Mouse (Mus musculus): Measurements from ENCODE around the gene Tnfsf10. TPM values are rescaled to one million over a fixed set of nuclear protein-coding genes. Genes with fewer than 3 reads are reported as not detected.

Gene Tnfsf10
- polyA plus RNA-seq, 1 experiment from 2014 or later = 0.23 TPM

DNA sequence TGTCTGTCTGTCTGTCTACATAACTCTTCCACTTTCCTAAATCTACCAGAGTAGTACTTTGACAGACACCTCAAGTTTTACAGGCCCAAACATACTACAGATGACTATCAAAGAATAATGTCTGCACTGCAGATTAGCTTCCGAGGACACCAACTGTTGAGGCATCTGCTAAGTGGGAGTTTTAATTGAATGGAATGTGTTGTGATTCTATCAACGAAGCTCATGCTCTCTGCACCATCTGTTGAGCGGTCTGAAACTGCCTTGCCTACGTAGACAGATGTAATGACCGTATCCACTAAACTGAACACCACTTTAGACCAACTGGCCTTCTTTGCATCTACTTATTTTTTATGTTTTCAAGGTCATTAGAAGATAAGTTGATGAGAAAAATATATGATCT is 31.6 kb downstream of the Tnfsf10 start:
- ATAC-seq (no peak), DNase-seq (no peak)
- Histone ChIP-seq H3K36me3 (replicated peaks; ENCODE audit: insufficient read depth, low read length) (no peaks in the 10 kb centered on the region), H3K9me3 (ENCODE audit: low read length) (no peaks in the 10 kb centered on the region), H3K27ac (ENCODE audit: low read depth) (no peak overlapping the region), H3K9ac (replicated peaks) (no peak overlapping the region), H3K4me1 (ENCODE audit: insufficient read depth) (no peaks in the 10 kb centered on the region), H3K4me3 (ENCODE audit: low read depth, low read length) (no peak overlapping the region), H3K27me3 (ENCODE audit: insufficient read depth, low read length) (no peaks in the 10 kb centered on the region), H3K4me2 (ENCODE audit: low read depth, low read length) (no peak overlapping the region)
- WGBS (ENCODE audit: insufficient replicate concordance) = 78% methylated on average over 5 of the region's 5 CpGs
- TF ChIP-seq CTCF (IDR thresholded peaks at IDR 0.05; ENCODE audit: low read depth) (no peak), EP300 (IDR thresholded peaks at IDR 0.05; ENCODE audit: low read depth) (no peak)

DNA sequence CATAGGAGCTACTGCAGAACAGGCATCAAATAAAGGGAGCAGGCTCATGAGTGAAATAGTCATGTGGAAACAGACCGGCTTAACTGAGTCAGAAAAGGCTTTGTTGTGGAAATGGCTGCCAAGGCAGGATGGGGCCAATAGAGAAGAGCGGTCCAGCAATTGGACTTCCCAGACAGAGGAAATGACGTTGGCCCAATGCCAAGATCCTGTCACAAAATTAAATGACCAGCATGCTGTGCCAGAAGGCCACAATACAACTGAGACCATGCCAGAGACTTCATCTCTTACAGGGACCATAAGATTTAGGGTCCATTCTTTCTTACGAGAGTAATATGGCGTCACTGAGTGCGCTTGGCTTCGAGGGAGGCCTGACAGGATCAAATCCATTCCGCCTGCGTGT is 34.3 kb downstream of the Tnfsf10 start:
- TF ChIP-seq EP300 (IDR thresholded peaks at IDR 0.05; ENCODE audit: low read depth) (no peak), CTCF (IDR thresholded peaks at IDR 0.05; ENCODE audit: low read depth) (no peak)
- no peak for DNase-seq

DNA sequence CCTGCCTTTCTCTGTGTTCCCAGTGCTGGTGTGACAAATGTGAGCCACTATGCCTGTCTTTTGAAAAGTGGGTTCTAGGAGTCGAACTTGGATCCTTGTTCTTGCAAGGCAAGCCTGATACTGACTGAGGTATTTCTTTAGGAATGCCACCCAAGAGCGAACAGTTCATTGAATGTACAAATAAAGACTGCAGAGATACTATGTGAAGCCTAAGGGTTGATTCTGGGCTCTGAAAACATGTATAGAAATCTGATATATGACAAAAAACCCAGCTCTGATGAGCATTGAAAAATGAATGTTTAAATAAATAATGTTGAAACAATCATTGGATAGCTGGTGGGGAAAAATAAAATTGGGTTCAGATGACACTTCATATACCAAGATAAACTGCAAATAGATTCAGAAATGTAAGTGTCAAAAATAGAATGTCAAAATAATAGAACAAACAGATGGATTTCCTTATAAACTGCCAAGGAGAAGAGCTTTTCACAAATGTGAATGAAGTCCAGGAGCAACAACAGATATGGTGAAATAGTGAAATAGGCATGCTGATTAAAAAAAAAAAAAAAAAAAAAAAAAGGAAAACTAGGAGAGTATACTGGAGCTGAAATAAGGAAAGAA is 42.4 kb downstream of the Tnfsf10 start:
- H3K4me1 ChIP-seq (ENCODE audit: insufficient read depth) = no peaks in the 10 kb centered on the region
- TF ChIP-seq CTCF (IDR thresholded peaks at IDR 0.05; ENCODE audit: low read depth) (no peak), EP300 (IDR thresholded peaks at IDR 0.05; ENCODE audit: low read depth) (no peak)
- H3K36me3 ChIP-seq (replicated peaks; ENCODE audit: insufficient read depth, low read length) = no peaks in the 10 kb centered on the region
- DNase-seq (no peak), ATAC-seq (no peak)
- no peak overlapping the region for H3K4me3 ChIP-seq (ENCODE audit: low read depth, low read length)
- no peak overlapping the region for H3K4me2 ChIP-seq (ENCODE audit: low read depth, low read length)
- no peak overlapping the region for H3K9ac ChIP-seq (replicated peaks)
- H3K9me3 ChIP-seq (ENCODE audit: low read length) = no peaks in the 10 kb centered on the region
- 66% methylated on average over 2 of the region's 2 CpGs for WGBS (ENCODE audit: insufficient replicate concordance)
- no peak overlapping the region for H3K27ac ChIP-seq (ENCODE audit: low read depth)
- no peaks in the 10 kb centered on the region for H3K27me3 ChIP-seq (ENCODE audit: insufficient read depth, low read length)

More for the DNA sequence above, 34.3 kb downstream of the Tnfsf10 start:
- no peak overlapping the region for H3K4me3 ChIP-seq (ENCODE audit: low read depth, low read length)
- WGBS (ENCODE audit: insufficient replicate concordance) = 77% methylated on average over 9 of the region's 9 CpGs
- H3K9ac ChIP-seq (replicated peaks) = no peak overlapping the region
- H3K9me3 ChIP-seq (ENCODE audit: low read length) = no peaks in the 10 kb centered on the region
- H3K36me3 ChIP-seq (replicated peaks; ENCODE audit: insufficient read depth, low read length) = no peaks in the 10 kb centered on the region
- no peak for ATAC-seq
- no peak overlapping the region for H3K27ac ChIP-seq (ENCODE audit: low read depth)
- H3K4me2 ChIP-seq (ENCODE audit: low read depth, low read length) = no peak overlapping the region
- H3K27me3 ChIP-seq (ENCODE audit: insufficient read depth, low read length) = no peaks in the 10 kb centered on the region
- no peaks in the 10 kb centered on the region for H3K4me1 ChIP-seq (ENCODE audit: insufficient read depth)

DNA sequence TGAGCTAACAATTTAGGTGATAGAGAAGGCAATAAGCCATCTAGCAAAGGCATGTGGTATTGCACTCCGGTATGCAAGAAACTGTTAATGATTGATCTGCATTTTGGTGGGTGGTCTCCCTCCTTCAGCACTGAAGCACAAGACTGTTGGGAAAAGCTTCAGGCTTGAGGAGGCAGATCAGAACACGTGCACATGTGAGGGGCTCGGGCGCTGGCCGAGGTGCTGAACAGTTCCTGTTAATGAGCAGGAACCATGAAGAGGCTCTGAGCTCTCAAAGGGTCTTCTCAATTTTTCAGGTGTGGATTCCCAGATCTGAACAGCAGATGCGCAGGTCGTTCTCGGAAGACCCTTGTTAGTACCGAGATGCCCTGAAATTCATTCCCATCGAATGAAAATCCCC is 53.3 kb downstream of the Tnfsf10 start:
- peaks cover 37% of the 10 kb centered on the region for H3K27me3 ChIP-seq (ENCODE audit: insufficient read depth, low read length)
- TF ChIP-seq CTCF (IDR thresholded peaks at IDR 0.05; ENCODE audit: low read depth) (no peak), EP300 (IDR thresholded peaks at IDR 0.05; ENCODE audit: low read depth) (no peak)
- WGBS (ENCODE audit: insufficient replicate concordance) = 7% methylated on average over 10 of the region's 10 CpGs
- no peak overlapping the region for H3K4me2 ChIP-seq (ENCODE audit: low read depth, low read length)
- no peak overlapping the region for H3K9ac ChIP-seq (replicated peaks)
- no peaks in the 10 kb centered on the region for H3K36me3 ChIP-seq (replicated peaks; ENCODE audit: insufficient read depth, low read length)
- no peak overlapping the region for H3K4me3 ChIP-seq (ENCODE audit: low read depth, low read length)
- H3K27ac ChIP-seq (ENCODE audit: low read depth) = no peak overlapping the region
- H3K9me3 ChIP-seq (ENCODE audit: low read length) = no peaks in the 10 kb centered on the region
- H3K4me1 ChIP-seq (ENCODE audit: insufficient read depth) = no peaks in the 10 kb centered on the region
- ATAC-seq (no peak), DNase-seq (peak; percentile 32)

DNA sequence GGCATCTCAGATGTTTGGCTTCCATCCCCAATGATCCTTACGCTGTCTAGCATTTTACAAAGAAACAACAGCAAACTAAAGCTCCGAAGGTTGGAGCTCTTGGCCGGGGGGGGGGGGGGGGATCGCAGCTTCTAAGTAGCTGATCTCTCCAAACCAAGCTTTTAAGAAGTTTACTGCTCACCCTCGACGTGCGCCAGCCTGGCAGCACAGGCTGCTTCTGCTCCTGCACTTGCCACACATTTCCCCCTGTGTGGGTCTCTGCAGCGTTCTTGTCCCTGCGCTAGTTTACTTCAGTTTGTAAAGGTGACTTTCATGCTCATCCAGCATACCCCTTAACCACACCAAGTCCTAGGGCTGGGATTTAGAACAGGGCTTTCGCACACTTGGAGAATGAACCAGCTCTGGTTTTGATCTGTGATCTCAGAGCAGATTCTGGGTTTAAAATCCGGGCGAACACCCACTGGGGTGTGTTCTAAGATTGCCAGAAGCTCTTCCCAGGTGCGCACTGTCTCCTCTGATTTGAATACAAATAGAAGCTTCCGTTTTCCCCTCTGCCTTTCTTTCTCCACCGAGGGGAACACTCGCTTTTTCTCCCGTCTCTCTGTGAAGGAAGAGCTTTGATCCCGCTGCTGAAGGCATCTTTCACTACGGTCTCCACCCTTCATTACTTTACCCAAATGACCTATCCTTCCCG is 53.9 kb downstream of the Tnfsf10 start:
- no peak for TF ChIP-seq CTCF (IDR thresholded peaks at IDR 0.05; ENCODE audit: low read depth)
- no peak for TF ChIP-seq EP300 (IDR thresholded peaks at IDR 0.05; ENCODE audit: low read depth)
- no peak overlapping the region for H3K9ac ChIP-seq (replicated peaks)
- ATAC-seq (no peak), DNase-seq (no peak)
- H3K4me2 ChIP-seq (ENCODE audit: low read depth, low read length) = no peak overlapping the region
- no peak overlapping the region for H3K27ac ChIP-seq (ENCODE audit: low read depth)
- WGBS (ENCODE audit: insufficient replicate concordance) = 7% methylated on average over 20 of the region's 20 CpGs
- H3K4me3 ChIP-seq (ENCODE audit: low read depth, low read length) = no peak overlapping the region
- H3K9me3 ChIP-seq (ENCODE audit: low read length) = no peaks in the 10 kb centered on the region
- H3K27me3 ChIP-seq (ENCODE audit: insufficient read depth, low read length) = peaks cover 37% of the 10 kb centered on the region
- no peaks in the 10 kb centered on the region for H3K4me1 ChIP-seq (ENCODE audit: insufficient read depth)
- H3K36me3 ChIP-seq (replicated peaks; ENCODE audit: insufficient read depth, low read length) = no peaks in the 10 kb centered on the region

DNA sequence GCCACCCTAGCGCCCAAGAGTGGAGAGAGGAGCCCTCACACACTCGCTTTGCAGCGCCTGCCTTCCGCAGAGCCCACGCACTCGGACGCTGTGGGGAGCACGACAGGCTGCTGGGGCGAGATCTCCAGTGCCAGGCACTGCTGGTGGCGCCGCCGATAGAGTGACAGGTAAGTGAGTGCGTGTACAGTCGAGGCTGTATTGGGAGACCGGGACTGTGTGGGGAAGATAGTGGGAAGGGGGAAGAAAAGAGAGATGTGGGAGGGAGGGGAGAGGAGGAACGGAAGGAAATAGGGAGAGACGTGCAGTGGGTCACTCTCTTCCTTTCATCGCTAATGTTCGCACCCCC is 54.4 kb downstream of the Tnfsf10 start, which contains the start of gene Ghsr:
Gene Ghsr, plus strand, starts transcription at position 76 of the 346 bp plus-strand sequence.
- no peak within 1 kb of the TSS for H3K4me3 ChIP-seq (ENCODE audit: low read depth, low read length)
- no peaks in the 10 kb centered on the region for H3K9me3 ChIP-seq (ENCODE audit: low read length)
- no peaks in the 10 kb centered on the region for H3K36me3 ChIP-seq (replicated peaks; ENCODE audit: insufficient read depth, low read length)
- no peak within 1 kb of the TSS for H3K27ac ChIP-seq (ENCODE audit: low read depth)
- 2% methylated on average over 19 of the region's 19 CpGs for WGBS (ENCODE audit: insufficient replicate concordance)
- ATAC-seq (no peak), DNase-seq (no peak)
- peaks cover 37% of the 10 kb centered on the region for H3K27me3 ChIP-seq (ENCODE audit: insufficient read depth, low read length)
- H3K4me1 ChIP-seq (ENCODE audit: insufficient read depth) = no peaks in the 10 kb centered on the region
- H3K4me2 ChIP-seq (ENCODE audit: low read depth, low read length) = no peak within 1 kb of the TSS
- H3K9ac ChIP-seq (replicated peaks) = no peak within 1 kb of the TSS
- no peak for TF ChIP-seq EP300 (IDR thresholded peaks at IDR 0.05; ENCODE audit: low read depth)
- TF ChIP-seq CTCF (IDR thresholded peaks at IDR 0.05; ENCODE audit: low read depth) = no peak
